Mouse (Mus musculus) lung, postnatal 0 days (tissue): Measurements from ENCODE around the gene Sh2d1a.

Source experiments
- CTCF ChIP-seq: IDR thresholded peaks from 2 replicates; pipeline ENCODE4 v1.5.1; 2016; ENCODE audit warnings: antibody characterized with exemption, mild to moderate bottlenecking
- EP300 ChIP-seq: IDR thresholded peaks from 2 replicates; pipeline ENCODE4 v1.6.1; 2016; ENCODE audit warnings: antibody characterized with exemption, mild to moderate bottlenecking, control low read depth

GRCm38 (mm10) chrX:42490336-42490735 lies 11.9 kb upstream of the Sh2d1a start:
- TF ChIP-seq CTCF (no peak), EP300 (no peak)
